8 mouse cellular contexts compared by ENCODE assay signal in genomic region chr1:74284543-74285160, GRCm38 (mm10). TPM values are rescaled to one million over a fixed set of nuclear protein-coding genes. Genes with fewer than 3 reads are reported as not detected.
A peak's percentile ranks its signal among the peaks of the same experiment; 100 is the strongest.
DNase-seq lines count a peak whose midpoint lies in the region; ATAC-seq lines count a peak whose summit lies in the region.

TSS of gene Aamp (minus strand) at chr1:74284738.
TSS of gene Pnkd (plus strand) at chr1:74284930.

- intact Hi-C loops in gastrocnemius, postnatal 14 days (cut with DNase I; ENCODE audit: low total_unique reads): loop anchor here (5.0 to 10.0 kb wide), 2 partner anchors 47 to 170 kb away; partner anchors contain the start of gene Arpc2
- intact Hi-C loops in left cerebral cortex, postnatal 10 days (cut with DNase I): no loop called here

- peak; percentile 100 for DNase-seq in adrenal gland, adult (ENCODE audit: inconsistent age in 2 of 2, low spot score in 1 of 2)
- DNase-seq in embryo, embryonic 10.5 days (ENCODE audit: low spot score): peak; percentile 100
- DNase-seq in gastrocnemius, postnatal 14 days: peak; percentile 100
- peak; percentile 100 for DNase-seq in left cerebral cortex, postnatal 10 days (ENCODE audit: extremely low spot score in 1 of 2, low spot score in 2 of 2)
- peak; percentile 100 for DNase-seq in right cerebral cortex, postnatal 25 days
- DNase-seq in urinary bladder, postnatal 4 days (ENCODE audit: low spot score in 2 of 2): peak; percentile 100

- peak; percentile 95 for ATAC-seq in inflammation-experienced regulatory T-cells, adult 6 months
- ATAC-seq in megakaryocyte-erythroid progenitor cell, adult 5-6 weeks (replicated peaks; ENCODE audit: low FRiP score, low TSS enrichment, poor library complexity, severe bottlenecking): peak; percentile 91

RNA-seq across cellular contexts. Expression of gene Aamp, which starts in this region (rescaled TPM):
- 10 to 100 TPM; 76.7 to 77.5 TPM for total RNA-seq in gastrocnemius, postnatal 14 days (2021)
- polyA plus RNA-seq in inflammation-experienced regulatory T-cells, adult 6 months (2017; shearing (Covaris generic)): 100 to 1,000 TPM; 150 to 222 (median 210) TPM
- 100 to 1,000 TPM; 131 to 139 TPM for total RNA-seq in left cerebral cortex, postnatal 10 days (2021)
- 78.9 and 90.5 TPM in 2 replicates for total RNA-seq in megakaryocyte-erythroid progenitor cell, adult 5-6 weeks (2014; fragmentation: Nextera tagmentation)
- total RNA-seq in megakaryocyte-erythroid progenitor cell, adult 5-6 weeks (2017): 84.4 and 95.3 TPM in 2 replicates

RNA-seq across cellular contexts. Expression of gene Pnkd, which starts in this region (rescaled TPM):
- total RNA-seq in gastrocnemius, postnatal 14 days (2021): 10 to 100 TPM; 59.8 to 72.1 TPM
- 100 to 1,000 TPM in 1 of 3 experiments, 10 to 100 TPM in 2; 90.4 to 101 (median 95.6) TPM for polyA plus RNA-seq in inflammation-experienced regulatory T-cells, adult 6 months (2017; shearing (Covaris generic))
- 100 to 1,000 TPM; 109 to 124 TPM for total RNA-seq in left cerebral cortex, postnatal 10 days (2021)
- total RNA-seq in megakaryocyte-erythroid progenitor cell, adult 5-6 weeks (2014; fragmentation: Nextera tagmentation): 22.4 and 50.1 TPM in 2 replicates
- total RNA-seq in megakaryocyte-erythroid progenitor cell, adult 5-6 weeks (2017): 14.1 and 22.8 TPM in 2 replicates

Comparison
In these comparisons a context has a peak if more than half of its experiments do, and no peak if none do; other contexts are left out.
1. Peak in every context shown above with its lines: DNase-seq and ATAC-seq.